Mouse (Mus musculus): ENCODE results near the gene Llgl1. TPM values are rescaled to one million over a fixed set of nuclear protein-coding genes. Genes with fewer than 3 reads are reported as not detected.
A peak's percentile ranks its signal among the peaks of the same experiment; 100 is the strongest.

Gene Llgl1
- total RNA-seq, 4 experiments from 2014 or later, result 26.4 to 39.3 (median 32.0) TPM

- DNase-seq, result peak; percentile 68
Measured at GRCm38 (mm10) chr11:60726601-60727391, 27.3 kb downstream of the Llgl1 start, which contains the start of gene Flii. Gene Flii (minus strand): TSS chr11:60727263.

DNA sequence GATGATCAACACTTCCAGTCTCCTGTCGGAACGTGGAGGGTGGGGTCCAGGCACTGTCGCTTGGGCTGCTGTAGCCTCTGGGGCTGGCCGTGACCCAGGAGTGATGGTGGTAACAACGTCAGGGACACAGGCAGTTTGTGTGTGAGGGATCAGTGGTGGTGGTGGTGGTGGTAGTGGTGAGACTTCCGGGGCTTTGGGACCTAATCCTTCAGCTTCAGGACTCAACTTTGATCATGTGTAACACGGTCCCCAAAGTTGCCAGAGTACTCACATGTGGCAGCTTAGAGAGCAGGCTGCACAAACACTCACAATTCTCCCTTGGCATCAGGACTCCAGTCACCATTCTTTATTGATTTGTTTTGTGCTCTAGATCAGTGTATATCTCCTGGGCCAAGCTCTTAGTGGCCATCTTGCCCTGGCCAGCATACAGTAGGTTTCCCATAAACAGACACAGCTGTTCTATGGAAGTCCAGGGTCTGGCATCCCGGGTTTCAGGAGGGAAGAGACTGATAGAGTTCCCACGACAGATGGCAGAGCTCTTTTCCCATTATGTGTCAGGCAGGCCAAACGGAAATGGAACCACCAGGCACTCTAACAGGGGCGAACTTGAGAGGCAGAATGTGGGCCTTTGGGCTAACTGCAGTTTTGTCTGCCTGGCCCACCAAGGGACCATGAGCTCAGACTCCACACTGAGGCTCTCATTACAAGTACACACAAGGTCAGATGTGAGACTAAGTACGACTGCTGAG is 28.0 kb downstream of the Llgl1 start:
- DNase-seq, result no peak

- DNase-seq, result peak; percentile 94
Measured at GRCm38 (mm10) chr11:60728260-60728761, 28.8 kb downstream of the Llgl1 start, which contains the start of gene Mief2. Gene Mief2 (plus strand): TSS chr11:60728398.

DNA sequence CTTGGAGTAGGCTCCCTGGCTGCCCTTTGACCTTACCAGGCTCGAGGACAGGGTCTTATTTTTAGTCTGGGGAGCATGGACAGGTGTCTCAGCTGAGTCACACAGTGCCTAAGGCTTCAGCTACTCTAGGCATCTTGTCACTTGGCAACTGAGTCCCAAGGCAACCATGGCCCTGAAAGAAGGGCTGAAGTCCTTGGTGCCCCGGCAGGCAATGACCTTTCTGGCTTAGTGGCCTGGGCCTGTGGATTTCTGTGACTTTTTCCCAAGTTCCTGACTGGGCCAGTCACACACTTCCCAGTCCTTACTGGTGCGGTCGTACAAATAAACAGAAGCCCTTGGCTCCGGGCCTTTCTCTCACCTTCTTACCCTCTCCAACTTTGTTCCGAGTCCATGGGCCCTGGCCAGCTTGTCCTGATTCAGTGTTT is 29.7 kb downstream of the Llgl1 start:
- peak; percentile 75 for DNase-seq

GRCm38 (mm10) chr11:60730169-60730568 is 30.6 kb downstream of the Llgl1 start:
- no peak for DNase-seq

- no peak for DNase-seq
Measured at GRCm38 (mm10) chr11:60731251-60731650, 31.7 kb downstream of the Llgl1 start.

- DNase-seq, result no peak
Measured at GRCm38 (mm10) chr11:60734206-60734605, 34.7 kb downstream of the Llgl1 start.

GRCm38 (mm10) chr11:60735191-60735590 is 35.7 kb downstream of the Llgl1 start:
- DNase-seq, result no peak

DNA sequence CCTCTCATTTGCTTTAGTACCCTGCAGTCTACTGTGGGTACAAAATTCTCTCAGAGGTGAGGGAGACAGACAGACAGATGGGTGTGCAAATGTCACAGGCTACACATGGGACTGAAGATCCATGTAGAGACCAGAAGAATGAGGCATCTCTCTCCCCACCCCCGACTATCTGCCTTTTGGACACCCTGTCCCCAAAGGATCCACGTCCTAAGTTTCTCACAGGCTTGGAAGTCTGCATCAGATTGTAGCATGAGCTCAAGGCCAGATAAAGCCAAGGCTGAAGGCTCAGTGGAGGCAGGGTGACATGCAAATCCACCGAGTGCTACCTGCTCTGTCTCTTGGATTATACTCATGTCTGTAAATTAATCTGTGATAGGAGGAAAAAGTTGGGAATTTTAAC is 37.0 kb downstream of the Llgl1 start:
- no peak for DNase-seq

- no peak for DNase-seq
Measured at GRCm38 (mm10) chr11:60737450-60737849, 37.9 kb downstream of the Llgl1 start.

- no peak for DNase-seq
Measured at GRCm38 (mm10) chr11:60740321-60740720, 40.8 kb downstream of the Llgl1 start.

- no peak for DNase-seq
Measured at GRCm38 (mm10) chr11:60755570-60755969, 56.0 kb downstream of the Llgl1 start.

GRCm38 (mm10) chr11:60761681-60762080 is 62.2 kb downstream of the Llgl1 start:
- DNase-seq, result no peak

Small RNA genes within 50 kb of the gene (microRNA-seq; reads per million reads assigned to microRNA genes)
- gene Mir5100, result 0.88 to 1.8 reads per million in 2 experiments

Other genes starting within 250 kb of the Llgl1 start
- 10 to 100 TPM; 59.8 to 68.9 (median 63.5) TPM for gene Drg2, start 245.1 kb upstream of the Llgl1 start, total RNA-seq (2022)
- under 1 TPM; 0.09 to 0.74 (median 0.39) TPM for gene Myo15, start 230.4 kb upstream of the Llgl1 start, total RNA-seq (2022)
- gene Alkbh5, start 163.3 kb upstream of the Llgl1 start, total RNA-seq (2022), result 100 to 1,000 TPM; 111 to 122 (median 113) TPM
- 100 to 1,000 TPM; 162 to 185 (median 177) TPM for gene Flii, start 27.5 kb downstream of the Llgl1 start, total RNA-seq (2022)
- gene Mief2, start 28.7 kb downstream of the Llgl1 start, total RNA-seq (2022), result 10 to 100 TPM; 36.9 to 41.2 (median 38.8) TPM
- gene Top3a, start 77.6 kb downstream of the Llgl1 start, total RNA-seq (2022), result 10 to 100 TPM; 11.9 to 15.8 (median 14.6) TPM
- 10 to 100 TPM; 23.3 to 30.1 (median 27.3) TPM for gene Smcr8, start 77.8 kb downstream of the Llgl1 start, total RNA-seq (2022)
- gene Shmt1, start 112.0 kb downstream of the Llgl1 start, total RNA-seq (2022), result 100 to 1,000 TPM in 1 of 4 experiments, 10 to 100 TPM in 3; 38.4 to 111 (median 73.2) TPM
- gene Dhrs7b, start 130.9 kb downstream of the Llgl1 start, total RNA-seq (2022), result 10 to 100 TPM; 36.0 to 44.8 (median 40.3) TPM
- gene Tmem11, start 179.5 kb downstream of the Llgl1 start, total RNA-seq (2022), result 10 to 100 TPM; 33.6 to 47.6 (median 38.0) TPM
- gene Natd1, start 215.0 kb downstream of the Llgl1 start, total RNA-seq (2022), result 10 to 100 TPM; 22.4 to 27.7 (median 25.4) TPM
- 100 to 1,000 TPM in 3 of 4 experiments, 10 to 100 TPM in 1; 99.8 to 162 (median 122) TPM for gene Map2k3, start 232.3 kb downstream of the Llgl1 start, total RNA-seq (2022)